Mouse (Mus musculus) ES-CJ7 (cell line): ENCODE data around the gene Apoa2.
"Not testable (repeated sequence)": the region's sequence is repeated elsewhere in the genome, so short reads cannot be mapped to it uniquely, and the experiment has no call there.

Experiments used
- DNase-seq: peaks from one replicate; pipeline ENCODE4 v3.0.0; 2011; ENCODE audit warnings: low read depth, low spot score

Apoa2 gene

GRCm38 (mm10) chr1:171235791-171236190 lies 10.9 kb downstream of the Apoa2 start:
- DNase-seq = no peak

DNA sequence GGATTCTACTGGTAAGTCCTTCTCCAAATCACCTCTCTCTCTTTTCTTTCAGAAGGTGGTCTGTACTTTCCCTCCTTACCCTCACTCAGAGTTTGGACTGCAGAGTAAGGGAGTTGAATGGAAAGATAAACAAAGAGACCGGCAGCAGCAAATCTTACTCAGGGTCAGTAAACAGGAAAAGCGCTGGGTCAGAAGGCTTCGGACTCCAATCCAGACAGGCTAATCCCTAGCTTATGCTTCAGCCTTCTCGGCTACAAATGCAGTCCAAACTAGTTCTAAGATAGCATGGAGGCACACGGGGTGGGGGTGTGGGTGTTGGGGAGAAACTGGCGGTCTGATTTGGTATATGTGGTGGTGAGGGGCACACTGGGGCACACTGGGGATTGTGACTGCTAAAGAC lies 12.6 kb downstream of the Apoa2 start:
- no peak for DNase-seq

DNA sequence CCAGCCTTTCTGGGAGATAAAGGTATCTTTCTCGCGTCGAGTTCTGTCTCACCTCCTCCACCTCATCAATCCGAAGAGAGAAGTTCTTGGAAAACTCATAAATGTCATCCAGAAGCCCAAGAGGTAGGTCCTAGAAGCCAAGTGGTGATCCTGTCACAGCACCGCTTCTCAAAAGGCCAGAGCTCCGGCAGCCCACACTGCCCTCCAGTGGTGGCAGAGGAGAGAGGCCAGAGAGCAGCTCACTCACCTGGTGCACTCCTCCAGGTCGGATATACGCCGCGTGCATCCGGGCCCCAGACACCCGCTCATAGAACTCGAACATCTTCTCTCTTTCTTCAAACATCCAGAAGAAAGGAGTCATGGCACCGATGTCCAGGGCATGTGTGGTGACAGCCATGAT lies 13.6 kb downstream of the Apoa2 start:
- DNase-seq = peak; percentile 89

GRCm38 (mm10) chr1:171239992-171240744 lies 15.3 kb downstream of the Apoa2 start:
- DNase-seq = no peak

- no peak for DNase-seq
Measured at GRCm38 (mm10) chr1:171240911-171241310, 16.1 kb downstream of the Apoa2 start.

DNA sequence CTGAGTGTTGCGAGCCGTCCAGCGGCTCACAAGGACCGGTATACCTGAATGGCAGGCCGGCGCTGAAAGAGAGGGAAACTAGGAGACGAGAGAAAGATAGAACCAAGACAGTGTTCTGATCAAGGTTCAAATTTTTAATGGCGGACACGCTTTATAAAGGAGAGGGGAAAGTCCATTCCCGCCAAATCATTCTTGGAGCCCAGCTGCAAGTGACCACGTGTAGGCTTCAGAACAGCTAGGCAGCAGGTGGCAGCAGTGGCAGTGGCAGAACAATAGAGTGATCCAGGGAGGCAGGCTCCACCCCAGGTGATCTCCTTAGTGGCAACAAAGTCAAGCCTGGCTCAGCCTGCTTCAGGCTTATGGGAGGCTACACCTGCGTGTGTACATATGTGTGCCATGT lies 17.1 kb downstream of the Apoa2 start:
- not testable (repeated sequence) for DNase-seq

- no peak for DNase-seq
Measured at GRCm38 (mm10) chr1:171245353-171245752, 20.5 kb downstream of the Apoa2 start.

GRCm38 (mm10) chr1:171246709-171247452 lies 22.0 kb downstream of the Apoa2 start:
- DNase-seq = peak; percentile 99

DNA sequence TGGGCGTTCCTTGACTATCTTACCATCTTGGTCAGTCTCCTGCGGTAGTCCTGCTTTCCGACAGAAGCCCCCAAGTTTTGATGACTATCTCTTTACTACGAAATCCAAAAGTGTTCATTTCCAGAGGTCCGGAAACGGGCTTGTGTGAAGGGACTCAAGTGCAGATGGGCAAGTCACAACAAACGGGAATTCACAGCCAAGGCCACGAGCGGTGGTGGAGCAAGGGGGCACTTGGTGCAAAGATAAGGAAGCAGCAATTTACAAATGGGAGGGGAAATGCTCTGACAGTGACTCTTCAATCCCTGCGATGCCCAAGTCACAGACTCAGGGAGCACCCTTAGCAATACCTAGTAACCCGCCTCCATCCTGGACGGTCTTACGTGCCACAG lies 22.6 kb downstream of the Apoa2 start:
- DNase-seq = no peak

DNA sequence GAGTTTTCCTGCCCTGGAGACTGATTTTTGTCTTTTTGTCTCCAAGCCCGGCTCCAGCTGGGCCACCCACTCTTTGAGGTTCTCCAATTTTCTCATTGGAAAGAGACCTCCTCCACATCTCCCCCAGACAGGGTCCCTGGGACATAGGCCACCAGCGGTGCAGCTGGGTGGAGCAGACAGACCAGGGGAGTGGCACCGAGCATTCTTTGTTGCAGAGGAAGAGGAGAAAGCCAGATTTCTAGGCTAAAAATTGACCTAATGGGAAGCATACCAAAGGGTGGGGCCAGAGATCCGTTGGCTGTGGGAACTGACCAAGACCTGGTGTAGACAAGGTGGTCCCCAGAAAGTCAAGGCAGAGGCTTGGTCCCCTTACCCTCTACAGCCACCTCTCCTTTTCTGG lies 23.1 kb downstream of the Apoa2 start:
- peak; percentile 40 for DNase-seq

- peak; percentile 44 for DNase-seq
Measured at GRCm38 (mm10) chr1:171248386-171249226, 23.8 kb downstream of the Apoa2 start.

- peak; percentile 30 for DNase-seq
Measured at GRCm38 (mm10) chr1:171249913-171250600, 25.2 kb downstream of the Apoa2 start, which contains the start of gene Adamts4. Adamts4 (plus strand) TSS chr1:171250421.

DNA sequence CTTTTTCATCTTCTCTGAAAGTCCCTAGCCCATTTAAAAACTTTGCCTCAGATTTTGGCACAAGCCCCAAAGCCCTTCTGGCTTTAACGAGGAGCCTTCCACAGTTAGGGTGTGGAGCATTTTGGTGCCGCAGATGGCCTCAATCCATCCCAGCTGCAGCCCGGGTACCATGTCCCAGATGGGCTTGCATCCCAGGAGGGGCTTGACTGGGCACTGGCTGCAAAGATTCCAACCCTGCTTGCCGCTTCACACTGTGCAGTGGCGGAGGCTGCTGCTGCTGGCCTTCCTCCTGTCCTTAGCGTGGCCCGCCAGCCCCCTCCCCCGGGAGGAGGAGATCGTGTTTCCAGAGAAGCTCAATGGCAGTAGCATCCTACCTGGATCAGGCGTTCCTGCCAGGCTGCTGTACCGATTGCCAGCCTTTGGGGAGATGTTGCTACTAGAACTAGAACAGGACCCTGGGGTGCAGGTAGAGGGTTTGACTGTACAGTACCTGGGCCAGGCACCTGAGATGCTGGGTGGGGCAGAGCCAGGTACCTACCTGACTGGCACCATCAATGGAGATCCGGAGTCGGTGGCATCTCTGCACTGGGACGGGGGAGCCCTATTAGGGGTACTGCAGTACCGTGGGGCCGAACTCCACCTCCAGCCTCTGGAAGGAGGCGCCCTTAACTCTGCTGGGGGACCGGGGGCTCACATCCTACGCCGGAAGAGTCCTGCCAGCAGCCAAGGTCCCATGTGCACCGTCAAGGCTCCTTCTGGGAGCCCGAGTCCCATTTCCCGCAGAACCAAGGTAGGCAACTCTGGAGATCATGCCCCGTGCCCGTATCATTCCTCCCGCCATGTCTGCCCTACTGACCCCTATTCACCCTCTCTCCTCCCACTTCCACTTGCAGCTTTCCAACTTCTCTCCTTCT lies 26.1 kb downstream of the Apoa2 start, which contains the start of gene Ndufs2:
Gene Ndufs2, minus strand, starts transcription at position 709 of the 914 bp plus-strand sequence.
- DNase-seq = no peak

GRCm38 (mm10) chr1:171251594-171252324 lies 26.9 kb downstream of the Apoa2 start:
- DNase-seq = peak; percentile 55

DNA sequence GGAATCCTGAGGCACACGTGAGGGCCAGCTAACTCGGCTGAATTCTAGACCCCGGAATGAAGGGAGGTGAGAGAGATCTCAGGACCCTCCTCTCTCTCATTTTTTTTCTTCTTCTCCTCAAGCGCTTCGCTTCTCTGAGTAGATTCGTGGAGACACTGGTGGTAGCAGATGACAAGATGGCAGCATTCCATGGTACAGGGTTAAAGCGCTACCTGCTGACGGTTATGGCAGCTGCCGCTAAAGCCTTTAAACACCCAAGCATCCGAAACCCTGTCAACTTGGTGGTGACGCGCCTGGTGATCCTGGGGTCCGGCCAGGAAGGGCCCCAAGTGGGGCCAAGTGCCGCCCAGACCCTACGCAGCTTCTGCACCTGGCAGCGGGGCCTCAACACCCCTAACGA lies 27.6 kb downstream of the Apoa2 start:
- no peak for DNase-seq

DNA sequence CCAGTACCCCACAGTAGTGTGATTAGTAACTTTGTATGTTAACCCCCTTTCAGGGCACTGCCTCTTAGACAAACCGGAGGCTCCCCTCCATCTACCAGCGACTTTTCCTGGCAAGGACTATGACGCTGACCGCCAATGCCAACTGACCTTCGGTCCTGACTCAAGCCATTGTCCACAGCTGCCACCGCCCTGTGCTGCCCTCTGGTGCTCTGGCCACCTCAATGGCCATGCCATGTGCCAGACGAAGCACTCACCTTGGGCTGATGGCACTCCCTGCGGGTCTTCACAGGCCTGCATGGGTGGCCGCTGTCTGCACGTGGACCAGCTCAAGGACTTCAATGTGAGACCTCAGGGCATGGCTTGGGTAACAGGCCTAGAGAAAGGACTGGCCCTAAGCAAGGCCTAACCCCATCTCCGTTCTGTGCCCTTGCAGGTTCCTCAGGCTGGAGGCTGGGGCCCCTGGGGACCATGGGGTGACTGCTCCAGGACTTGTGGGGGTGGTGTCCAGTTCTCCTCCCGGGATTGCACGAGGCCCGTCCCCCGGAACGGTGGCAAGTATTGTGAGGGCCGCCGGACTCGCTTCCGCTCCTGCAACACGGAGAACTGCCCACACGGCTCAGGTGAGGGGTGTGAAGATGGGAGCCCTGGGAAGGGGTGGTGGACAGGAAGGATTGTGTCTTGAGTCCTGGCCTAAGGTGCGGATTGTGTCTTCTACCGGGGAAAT lies 31.4 kb downstream of the Apoa2 start:
- no peak for DNase-seq

DNA sequence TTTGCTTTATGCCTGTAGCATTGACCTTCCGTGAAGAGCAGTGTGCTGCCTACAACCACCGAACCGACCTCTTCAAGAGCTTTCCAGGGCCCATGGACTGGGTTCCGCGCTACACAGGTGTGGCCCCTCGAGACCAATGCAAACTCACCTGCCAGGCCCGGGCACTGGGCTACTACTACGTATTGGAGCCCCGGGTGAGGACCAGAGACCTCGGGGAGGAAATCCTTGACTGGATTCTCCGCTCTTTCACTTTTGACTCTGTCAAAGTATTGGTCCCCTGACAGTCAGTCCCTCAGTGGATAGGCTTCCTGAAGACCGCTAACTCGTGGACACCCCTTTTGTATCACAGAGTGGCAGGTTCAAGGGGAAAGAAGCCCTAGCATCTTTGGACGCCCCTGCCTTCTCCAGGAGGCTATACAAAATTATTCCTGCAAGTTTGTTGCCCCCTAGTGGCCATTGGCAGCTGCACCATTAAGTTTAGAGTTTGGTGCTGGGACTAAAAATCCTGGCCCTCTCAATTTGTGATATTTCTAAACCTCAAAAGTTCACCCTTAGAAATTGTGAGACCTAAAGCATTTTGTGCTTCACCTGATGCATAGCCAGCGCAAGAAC lies 32.2 kb downstream of the Apoa2 start:
- peak; percentile 89 for DNase-seq

DNA sequence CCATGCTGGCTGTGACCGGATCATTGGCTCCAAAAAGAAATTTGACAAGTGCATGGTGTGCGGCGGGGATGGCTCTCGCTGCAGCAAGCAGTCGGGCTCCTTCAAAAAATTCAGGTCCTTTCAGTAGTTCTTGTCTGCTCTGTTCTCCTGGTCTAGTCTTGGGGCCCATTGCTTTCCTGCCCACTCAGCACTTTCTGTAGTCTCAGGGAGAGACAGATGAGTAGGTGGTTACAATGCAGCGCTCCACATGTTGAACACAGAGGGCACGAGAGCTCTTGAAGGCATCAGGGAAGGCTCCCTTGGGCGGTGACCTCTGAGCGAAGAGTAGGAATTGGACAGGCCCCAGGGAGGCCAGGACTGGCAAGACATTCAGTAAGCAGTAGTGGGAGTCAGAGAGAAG lies 32.9 kb downstream of the Apoa2 start:
- no peak for DNase-seq

DNA sequence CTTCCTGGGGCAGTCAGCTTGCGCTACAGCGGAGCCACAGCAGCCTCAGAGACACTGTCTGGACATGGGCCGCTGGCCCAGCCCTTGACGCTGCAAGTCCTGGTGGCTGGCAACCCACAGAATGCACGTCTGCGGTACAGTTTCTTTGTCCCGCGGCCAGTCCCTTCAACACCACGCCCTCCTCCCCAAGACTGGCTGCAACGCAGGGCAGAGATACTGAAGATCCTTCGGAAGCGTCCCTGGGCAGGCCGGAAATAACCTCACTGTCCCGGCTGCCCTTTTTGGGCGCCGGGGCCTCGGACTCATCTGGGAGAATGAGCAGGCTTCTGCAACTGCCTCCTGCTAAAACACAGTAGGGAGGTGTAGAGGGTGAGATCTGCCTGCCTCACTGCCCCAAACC lies 34.1 kb downstream of the Apoa2 start:
- DNase-seq = no peak
